Mouse (Mus musculus): Measurements from ENCODE around the gene Plekhs1. TPM values are rescaled to one million over a fixed set of nuclear protein-coding genes. Genes with fewer than 3 reads are reported as not detected.
"Not testable (repeated sequence)": the region's sequence is repeated elsewhere in the genome, so short reads cannot be mapped to it uniquely, and the experiment has no call there.

The Plekhs1 gene
- polyA plus RNA-seq, 1 experiment from 2014 or later, result 0.31 TPM

DNA sequence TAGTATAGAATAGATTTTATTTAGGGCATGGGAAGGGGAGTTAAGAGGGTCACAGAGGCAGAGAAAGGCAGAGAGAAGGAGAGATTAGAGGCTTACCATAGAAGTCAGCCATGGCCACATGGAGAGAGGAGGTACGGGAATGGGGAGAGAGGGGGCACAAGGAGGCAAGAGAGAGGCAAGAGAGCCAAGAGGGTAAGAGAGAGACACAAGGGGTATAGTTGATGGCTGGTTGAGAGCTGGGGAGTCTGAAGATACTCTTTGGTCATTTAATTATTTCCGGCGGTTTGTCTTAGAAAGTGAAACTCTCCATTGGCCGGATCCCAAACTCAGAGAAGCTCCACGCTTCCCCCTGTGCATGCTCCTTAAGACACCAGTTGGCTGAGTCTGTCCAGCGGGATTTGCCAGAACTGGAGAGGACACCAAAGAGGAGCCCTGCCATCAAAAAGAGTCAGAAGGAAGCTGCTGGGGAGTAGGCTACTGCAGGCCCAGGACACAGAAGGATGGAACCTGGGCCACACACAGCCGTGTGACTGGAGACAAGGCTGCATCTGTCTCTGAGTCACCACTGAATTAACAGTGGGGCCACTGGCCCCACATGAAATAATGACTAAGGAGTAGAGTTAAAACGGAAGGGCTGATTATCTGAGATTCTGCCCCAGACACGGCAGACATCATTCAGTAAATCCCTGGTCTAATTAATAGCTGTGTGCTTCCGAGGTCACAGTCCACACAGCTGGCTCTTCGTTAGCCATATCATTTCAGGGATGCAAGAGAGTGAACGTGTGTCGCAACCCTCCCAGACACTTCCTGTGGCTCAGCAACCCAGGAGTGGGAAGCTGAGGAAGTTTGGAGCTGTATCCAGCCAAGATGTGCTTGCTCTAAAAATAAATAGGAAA, 24.2 kb downstream of the Plekhs1 start:
- ATAC-seq (replicated peaks; ENCODE audit: low FRiP score, low TSS enrichment, low read depth) (no peak), DNase-seq (ENCODE audit: low spot score) (no peak)
- WGBS, result 56% methylated on average over 13 of the region's 13 CpGs
- no peak overlapping the region for H3K4me3 ChIP-seq (ENCODE audit: low read depth, low read length)
- H3K9ac ChIP-seq (ENCODE audit: low read length), result no peak overlapping the region
- H3K27ac ChIP-seq (ENCODE audit: low read depth), result peak overlapping the region; percentile 33; the same call in 1 of the 2 replicates
- H3K4me2 ChIP-seq (ENCODE audit: low read length), result no peak overlapping the region
- no peaks in the 10 kb centered on the region for H3K27me3 ChIP-seq (replicated peaks; ENCODE audit: control insufficient read depth, insufficient read depth, low read length)
- H3K4me1 ChIP-seq (replicated peaks; ENCODE audit: control insufficient read depth, insufficient read depth, low read length), result peaks cover 12% of the 10 kb centered on the region
- H3K36me3 ChIP-seq (ENCODE audit: control insufficient read depth, insufficient read depth, low read length), result no peaks in the 10 kb centered on the region
- H3K9me3 ChIP-seq (ENCODE audit: control insufficient read depth, low read length), result no peaks in the 10 kb centered on the region

- WGBS, result 71% methylated on average over 7 of the region's 7 CpGs
- peaks cover 12% of the 10 kb centered on the region for H3K4me1 ChIP-seq (replicated peaks; ENCODE audit: control insufficient read depth, insufficient read depth, low read length)
- DNase-seq (ENCODE audit: low spot score), result no peak
- H3K9me3 ChIP-seq (ENCODE audit: control insufficient read depth, low read length), result no peaks in the 10 kb centered on the region
- H3K4me2 ChIP-seq (ENCODE audit: low read length), result no peak overlapping the region
- H3K27me3 ChIP-seq (replicated peaks; ENCODE audit: control insufficient read depth, insufficient read depth, low read length), result 0 out of 2 replicates have a peak, but pooled peaks cover 2% of the 10 kb centered on the region
- ATAC-seq (replicated peaks; ENCODE audit: low FRiP score, low TSS enrichment, low read depth), result no peak
- no peak overlapping the region for H3K27ac ChIP-seq (ENCODE audit: low read depth)
- no peak overlapping the region for H3K9ac ChIP-seq (ENCODE audit: low read length)
- no peaks in the 10 kb centered on the region for H3K36me3 ChIP-seq (ENCODE audit: control insufficient read depth, insufficient read depth, low read length)
- H3K4me3 ChIP-seq (ENCODE audit: low read depth, low read length), result no peak overlapping the region
Measured at GRCm38 (mm10) chr19:56486926-56487325, 25.5 kb downstream of the Plekhs1 start.

DNA sequence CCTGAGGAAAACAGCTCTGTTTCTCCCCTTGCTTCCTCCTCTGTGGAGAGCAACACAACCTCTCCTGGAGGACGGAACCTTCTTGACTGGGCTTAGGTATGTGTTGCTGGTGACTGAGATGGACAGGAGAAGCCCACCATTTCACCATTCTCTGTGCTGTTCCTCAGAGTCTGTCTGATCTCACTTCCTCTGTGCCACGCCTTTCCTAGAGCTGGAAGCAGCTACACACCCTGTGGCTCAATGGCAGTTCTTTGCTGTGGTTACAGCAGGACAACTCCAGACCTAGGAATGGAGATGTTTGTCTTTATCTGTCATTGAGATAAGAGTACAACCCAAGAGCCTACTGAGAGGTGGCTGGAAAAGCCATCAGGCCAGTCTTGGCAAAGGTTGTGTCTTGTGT, 25.9 kb downstream of the Plekhs1 start:
- 97% methylated on average over 2 of the region's 2 CpGs for WGBS
- Histone ChIP-seq H3K9ac (ENCODE audit: low read length) (no peak overlapping the region), H3K4me1 (replicated peaks; ENCODE audit: control insufficient read depth, insufficient read depth, low read length) (peaks cover 12% of the 10 kb centered on the region), H3K27me3 (replicated peaks; ENCODE audit: control insufficient read depth, insufficient read depth, low read length) (0 out of 2 replicates have a peak, but pooled peaks cover 2% of the 10 kb centered on the region), H3K9me3 (ENCODE audit: control insufficient read depth, low read length) (no peaks in the 10 kb centered on the region), H3K4me2 (ENCODE audit: low read length) (no peak overlapping the region), H3K36me3 (ENCODE audit: control insufficient read depth, insufficient read depth, low read length) (no peaks in the 10 kb centered on the region), H3K27ac (ENCODE audit: low read depth) (no peak overlapping the region), H3K4me3 (ENCODE audit: low read depth, low read length) (no peak overlapping the region)
- ATAC-seq (replicated peaks; ENCODE audit: low FRiP score, low TSS enrichment, low read depth), result no peak
- DNase-seq (ENCODE audit: low spot score), result no peak

- H3K9me3 ChIP-seq (ENCODE audit: control insufficient read depth, low read length), result no peaks in the 10 kb centered on the region
- H3K4me1 ChIP-seq (replicated peaks; ENCODE audit: control insufficient read depth, insufficient read depth, low read length), result peaks cover 12% of the 10 kb centered on the region
- no peak overlapping the region for H3K27ac ChIP-seq (ENCODE audit: low read depth)
- H3K36me3 ChIP-seq (ENCODE audit: control insufficient read depth, insufficient read depth, low read length), result no peaks in the 10 kb centered on the region
- 84% methylated on average over 6 of the region's 6 CpGs for WGBS
- H3K9ac ChIP-seq (ENCODE audit: low read length), result no peak overlapping the region
- no peak overlapping the region for H3K4me2 ChIP-seq (ENCODE audit: low read length)
- 0 out of 2 replicates have a peak, but pooled peaks cover 2% of the 10 kb centered on the region for H3K27me3 ChIP-seq (replicated peaks; ENCODE audit: control insufficient read depth, insufficient read depth, low read length)
- H3K4me3 ChIP-seq (ENCODE audit: low read depth, low read length), result no peak overlapping the region
- DNase-seq (ENCODE audit: low spot score), result no peak
- no peak for ATAC-seq (replicated peaks; ENCODE audit: low FRiP score, low TSS enrichment, low read depth)
Measured at GRCm38 (mm10) chr19:56489601-56490000, 28.2 kb downstream of the Plekhs1 start.

- H3K4me1 ChIP-seq (replicated peaks; ENCODE audit: control insufficient read depth, insufficient read depth, low read length), result not testable (repeated sequence)
Measured at GRCm38 (mm10) chr19:56494157-56494556, 32.7 kb downstream of the Plekhs1 start.

DNA sequence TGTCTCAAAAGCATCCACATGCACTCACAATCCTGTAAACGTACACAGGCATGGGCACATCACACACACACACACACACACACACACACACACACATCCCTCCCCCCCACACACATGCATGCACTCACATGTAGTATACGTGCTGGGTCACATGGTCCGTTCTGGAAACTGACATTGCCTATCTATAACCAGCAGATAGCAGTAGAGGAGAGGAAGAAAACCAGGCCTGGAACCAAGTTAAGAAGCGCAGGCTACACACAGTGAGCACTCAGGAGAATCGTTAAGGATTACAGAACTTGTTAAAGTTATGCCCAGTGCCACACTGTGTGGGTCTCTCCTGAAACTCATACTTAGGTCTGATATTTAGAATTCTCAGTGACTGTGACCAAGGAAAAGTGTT, 41.6 kb downstream of the Plekhs1 start:
- not testable (repeated sequence) for H3K27ac ChIP-seq (ENCODE audit: low read depth); H3K4me3 ChIP-seq (ENCODE audit: low read depth, low read length); ATAC-seq (replicated peaks; ENCODE audit: low FRiP score, low TSS enrichment, low read depth); H3K36me3 ChIP-seq (ENCODE audit: control insufficient read depth, insufficient read depth, low read length); H3K4me1 ChIP-seq (replicated peaks; ENCODE audit: control insufficient read depth, insufficient read depth, low read length); H3K9ac ChIP-seq (ENCODE audit: low read length); H3K4me2 ChIP-seq (ENCODE audit: low read length); H3K9me3 ChIP-seq (ENCODE audit: control insufficient read depth, low read length); DNase-seq (ENCODE audit: low spot score); H3K27me3 ChIP-seq (replicated peaks; ENCODE audit: control insufficient read depth, insufficient read depth, low read length)
- no CpG with 5 or more reads among the region's 5 CpGs for WGBS

More at GRCm38 (mm10) chr19:56494157-56494556, 32.7 kb downstream of the Plekhs1 start:
- DNase-seq (ENCODE audit: low spot score); H3K36me3 ChIP-seq (ENCODE audit: control insufficient read depth, insufficient read depth, low read length); H3K9me3 ChIP-seq (ENCODE audit: control insufficient read depth, low read length); H3K9ac ChIP-seq (ENCODE audit: low read length); H3K27ac ChIP-seq (ENCODE audit: low read depth); H3K4me2 ChIP-seq (ENCODE audit: low read length); ATAC-seq (replicated peaks; ENCODE audit: low FRiP score, low TSS enrichment, low read depth); H3K27me3 ChIP-seq (replicated peaks; ENCODE audit: control insufficient read depth, insufficient read depth, low read length); H3K4me3 ChIP-seq (ENCODE audit: low read depth, low read length): not testable (repeated sequence)
- WGBS, result no CpG with 5 or more reads among the region's 2 CpGs

DNA sequence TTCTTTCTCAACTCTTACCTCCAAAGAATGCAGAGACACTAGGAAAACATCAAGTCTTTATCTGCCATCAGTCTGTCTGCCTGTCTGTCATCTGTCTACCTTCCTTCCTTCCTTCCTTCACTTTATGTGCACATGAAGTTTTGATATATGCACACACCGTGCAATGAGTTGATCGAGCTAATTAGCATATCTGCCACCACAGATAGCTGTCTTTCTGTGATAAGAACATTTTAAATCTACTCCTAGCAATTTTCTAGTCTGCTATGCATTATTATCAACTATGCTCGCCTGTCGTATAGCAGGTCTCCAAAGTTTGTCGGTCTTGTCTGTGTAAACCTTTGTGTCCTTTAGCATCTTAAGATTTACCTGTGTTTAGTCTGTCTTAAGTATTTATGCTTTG, 42.1 kb downstream of the Plekhs1 start:
- H3K27me3 ChIP-seq (replicated peaks; ENCODE audit: control insufficient read depth, insufficient read depth, low read length); H3K27ac ChIP-seq (ENCODE audit: low read depth); H3K36me3 ChIP-seq (ENCODE audit: control insufficient read depth, insufficient read depth, low read length); H3K4me2 ChIP-seq (ENCODE audit: low read length); DNase-seq (ENCODE audit: low spot score); H3K4me1 ChIP-seq (replicated peaks; ENCODE audit: control insufficient read depth, insufficient read depth, low read length); ATAC-seq (replicated peaks; ENCODE audit: low FRiP score, low TSS enrichment, low read depth); H3K4me3 ChIP-seq (ENCODE audit: low read depth, low read length); H3K9me3 ChIP-seq (ENCODE audit: control insufficient read depth, low read length); H3K9ac ChIP-seq (ENCODE audit: low read length): not testable (repeated sequence)
- WGBS, result no CpG with 5 or more reads among the region's 5 CpGs

DNA sequence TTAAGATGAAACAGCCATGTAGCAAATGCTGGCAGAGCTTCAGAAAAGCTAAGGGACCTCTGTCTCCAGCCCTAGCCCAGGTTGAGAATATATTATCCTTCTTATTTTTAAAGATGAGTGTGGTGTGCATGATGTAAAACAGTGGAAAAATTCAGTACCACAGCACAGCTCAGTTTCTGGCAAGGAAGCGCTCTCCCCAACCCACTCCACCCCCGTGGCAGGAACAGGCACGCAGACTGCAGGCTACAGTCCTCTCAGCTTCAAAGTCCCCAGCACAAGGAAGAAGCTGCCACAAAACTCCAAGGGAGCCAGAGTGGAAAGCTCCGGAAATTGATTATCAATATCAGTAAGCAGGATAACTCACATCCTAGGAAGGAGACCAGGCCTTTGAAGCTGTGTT, 49.8 kb downstream of the Plekhs1 start:
- DNase-seq (ENCODE audit: low spot score); H3K9me3 ChIP-seq (ENCODE audit: control insufficient read depth, low read length); H3K4me1 ChIP-seq (replicated peaks; ENCODE audit: control insufficient read depth, insufficient read depth, low read length); H3K4me2 ChIP-seq (ENCODE audit: low read length); ATAC-seq (replicated peaks; ENCODE audit: low FRiP score, low TSS enrichment, low read depth); H3K27ac ChIP-seq (ENCODE audit: low read depth); H3K36me3 ChIP-seq (ENCODE audit: control insufficient read depth, insufficient read depth, low read length); H3K27me3 ChIP-seq (replicated peaks; ENCODE audit: control insufficient read depth, insufficient read depth, low read length); H3K9ac ChIP-seq (ENCODE audit: low read length); H3K4me3 ChIP-seq (ENCODE audit: low read depth, low read length): not testable (repeated sequence)
- WGBS, result no CpG with 5 or more reads among the region's 4 CpGs

DNA sequence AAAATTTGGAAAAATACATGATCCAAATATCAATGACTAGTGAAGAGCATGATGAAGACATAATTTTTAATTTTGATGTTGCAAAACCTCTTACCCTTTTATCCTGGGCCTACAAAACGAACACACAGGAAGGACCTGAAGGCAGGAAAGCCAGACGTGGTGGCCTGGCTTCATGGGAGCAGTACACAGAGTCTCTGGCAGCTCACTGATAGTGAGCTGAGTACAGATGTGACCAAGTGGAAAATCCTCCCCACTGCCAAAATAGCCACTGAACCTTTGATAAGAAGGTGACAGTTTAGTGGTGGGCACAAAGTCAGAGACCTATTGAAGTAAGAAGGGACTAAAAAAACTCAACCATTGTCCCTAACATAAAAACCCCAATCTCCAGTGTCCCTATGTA, 52.1 kb downstream of the Plekhs1 start:
- H3K36me3 ChIP-seq (ENCODE audit: control insufficient read depth, insufficient read depth, low read length); DNase-seq (ENCODE audit: low spot score); H3K9me3 ChIP-seq (ENCODE audit: control insufficient read depth, low read length); H3K9ac ChIP-seq (ENCODE audit: low read length); H3K27ac ChIP-seq (ENCODE audit: low read depth); H3K27me3 ChIP-seq (replicated peaks; ENCODE audit: control insufficient read depth, insufficient read depth, low read length); H3K4me3 ChIP-seq (ENCODE audit: low read depth, low read length); ATAC-seq (replicated peaks; ENCODE audit: low FRiP score, low TSS enrichment, low read depth); H3K4me2 ChIP-seq (ENCODE audit: low read length); H3K4me1 ChIP-seq (replicated peaks; ENCODE audit: control insufficient read depth, insufficient read depth, low read length): not testable (repeated sequence)
- no CpG with 5 or more reads among the region's 2 CpGs for WGBS
